Mouse (Mus musculus): ENCODE data around the gene Nip7. TPM values are rescaled to one million over a fixed set of nuclear protein-coding genes. Genes with fewer than 3 reads are reported as not detected.
A peak's percentile ranks its signal among the peaks of the same experiment; 100 is the strongest.

Nip7 gene
- polyA plus RNA-seq, 1 experiment, result 81.4 TPM

GRCm38 (mm10) chr8:107073706-107074105 is 17.0 kb downstream of the Nip7 start:
- Histone ChIP-seq H3K36me3 (ENCODE audit: control insufficient read depth, insufficient read depth) (peaks cover 33% of the 10 kb centered on the region), H3K4me2 (ENCODE audit: low read depth) (no peak overlapping the region), H3ac (ENCODE audit: control insufficient read depth, insufficient read length) (no peak overlapping the region), H3K27me3 (ENCODE audit: control insufficient read depth, insufficient read depth, insufficient read length) (no peaks in the 10 kb centered on the region), H3K79me2 (ENCODE audit: control insufficient read depth, insufficient read depth) (no peaks in the 10 kb centered on the region), H3K4me3 (no peak overlapping the region)
- TF ChIP-seq MYOG (IDR thresholded peaks at IDR 0.05; ENCODE audit: control insufficient read depth in 1 of 3, insufficient read depth in 1 of 3, insufficient read length in 2 of 3, low read depth in 2 of 3) (no peak), USF1 (IDR thresholded peaks at IDR 0.05; ENCODE audit: low read depth) (no peak), REST (IDR thresholded peaks at IDR 0.05; ENCODE audit: insufficient read depth, insufficient read length) (no peak), MYOD1 (IDR thresholded peaks at IDR 0.05; ENCODE audit: control insufficient read depth in 1 of 3, insufficient read length in 2 of 3, low read depth in 2 of 3) (no peak), MAX (IDR thresholded peaks at IDR 0.05; ENCODE audit: low read depth) (no peak), POLR2A (IDR thresholded peaks at IDR 0.05; ENCODE audit: insufficient read length, low read depth) (no peak)

- TF ChIP-seq MAX (IDR thresholded peaks at IDR 0.05; ENCODE audit: low read depth), result no peak
- TF ChIP-seq POLR2AphosphoS2 (IDR thresholded peaks at IDR 0.05; ENCODE audit: insufficient read length, low read depth), result peak; percentile 42
- peak; percentile 22 to 87 (median 61) for TF ChIP-seq MYOG (IDR thresholded peaks at IDR 0.05; ENCODE audit: control insufficient read depth in 1 of 3, insufficient read depth in 1 of 3, insufficient read length in 2 of 3, low read depth in 2 of 3)
- TF ChIP-seq TCF3 (IDR thresholded peaks at IDR 0.05; ENCODE audit: insufficient read length, low read depth), result no peak
- TF ChIP-seq REST (IDR thresholded peaks at IDR 0.05; ENCODE audit: insufficient read depth, insufficient read length), result no peak
- TF ChIP-seq E2F4 (IDR thresholded peaks at IDR 0.05; ENCODE audit: insufficient read depth), result no peak
- no peak for TF ChIP-seq POLR2A (IDR thresholded peaks at IDR 0.05; ENCODE audit: insufficient read length, low read depth)
- no peak for TF ChIP-seq USF1 (IDR thresholded peaks at IDR 0.05; ENCODE audit: low read depth)
- TF ChIP-seq TCF12 (IDR thresholded peaks at IDR 0.05; ENCODE audit: insufficient read depth, poor library complexity, severe bottlenecking), result peak; percentile 7
- no peak for TF ChIP-seq CEBPB (IDR thresholded peaks at IDR 0.05; ENCODE audit: insufficient read depth, poor library complexity, severe bottlenecking)
- TF ChIP-seq MYOD1 (IDR thresholded peaks at IDR 0.05; ENCODE audit: control insufficient read depth in 1 of 3, insufficient read length in 2 of 3, low read depth in 2 of 3), result peak in 2 of 3 experiments; percentile 35 to 75
- no peak for TF ChIP-seq SRF (IDR thresholded peaks at IDR 0.05; ENCODE audit: control insufficient read depth, insufficient read length, low read depth)
- Histone ChIP-seq H3ac (ENCODE audit: control insufficient read depth, insufficient read length) (no peak overlapping the region), H3K4me3 (no peak overlapping the region), H3K27me3 (ENCODE audit: control insufficient read depth, insufficient read depth, insufficient read length) (no peaks in the 10 kb centered on the region), H3K36me3 (ENCODE audit: control insufficient read depth, insufficient read depth) (peaks cover 34% of the 10 kb centered on the region), H3K4me2 (ENCODE audit: low read depth) (no peak overlapping the region), H3K79me2 (ENCODE audit: control insufficient read depth, insufficient read depth) (no peaks in the 10 kb centered on the region)
Observed at GRCm38 (mm10) chr8:107074128-107074527, 17.5 kb downstream of the Nip7 start.

- TF ChIP-seq MYOD1 (IDR thresholded peaks at IDR 0.05; ENCODE audit: control insufficient read depth in 1 of 3, insufficient read length in 2 of 3, low read depth in 2 of 3) (no peak), SRF (IDR thresholded peaks at IDR 0.05; ENCODE audit: control insufficient read depth, insufficient read length, low read depth) (no peak), REST (IDR thresholded peaks at IDR 0.05; ENCODE audit: insufficient read depth, insufficient read length) (no peak), MYOG (IDR thresholded peaks at IDR 0.05; ENCODE audit: control insufficient read depth in 1 of 3, insufficient read depth in 1 of 3, insufficient read length in 2 of 3, low read depth in 2 of 3) (no peak), POLR2A (IDR thresholded peaks at IDR 0.05; ENCODE audit: insufficient read length, low read depth) (no peak), USF1 (IDR thresholded peaks at IDR 0.05; ENCODE audit: low read depth) (no peak), E2F4 (IDR thresholded peaks at IDR 0.05; ENCODE audit: insufficient read depth) (no peak), MAX (IDR thresholded peaks at IDR 0.05; ENCODE audit: low read depth) (no peak), TCF12 (IDR thresholded peaks at IDR 0.05; ENCODE audit: insufficient read depth, poor library complexity, severe bottlenecking) (no peak), TCF3 (IDR thresholded peaks at IDR 0.05; ENCODE audit: insufficient read length, low read depth) (no peak), CEBPB (IDR thresholded peaks at IDR 0.05; ENCODE audit: insufficient read depth, poor library complexity, severe bottlenecking) (no peak), POLR2AphosphoS2 (IDR thresholded peaks at IDR 0.05; ENCODE audit: insufficient read length, low read depth) (no peak)
- Histone ChIP-seq H3ac (ENCODE audit: control insufficient read depth, insufficient read length) (no peak overlapping the region), H3K79me2 (ENCODE audit: control insufficient read depth, insufficient read depth) (no peaks in the 10 kb centered on the region), H3K36me3 (ENCODE audit: control insufficient read depth, insufficient read depth) (peaks cover 40% of the 10 kb centered on the region), H3K4me2 (ENCODE audit: low read depth) (no peak overlapping the region), H3K4me3 (no peak overlapping the region), H3K27me3 (ENCODE audit: control insufficient read depth, insufficient read depth, insufficient read length) (no peaks in the 10 kb centered on the region)
Observed at GRCm38 (mm10) chr8:107076239-107076888, 19.7 kb downstream of the Nip7 start.

GRCm38 (mm10) chr8:107085358-107085757 is 28.7 kb downstream of the Nip7 start:
- peaks cover 31% of the 10 kb centered on the region for H3K36me3 ChIP-seq (ENCODE audit: control insufficient read depth, insufficient read depth)
- peaks cover 16% of the 10 kb centered on the region for H3K79me2 ChIP-seq (ENCODE audit: control insufficient read depth, insufficient read depth)
- no peak for TF ChIP-seq CEBPB (IDR thresholded peaks at IDR 0.05; ENCODE audit: insufficient read depth, poor library complexity, severe bottlenecking)
- TF ChIP-seq TCF3 (IDR thresholded peaks at IDR 0.05; ENCODE audit: insufficient read length, low read depth), result no peak
- TF ChIP-seq SRF (IDR thresholded peaks at IDR 0.05; ENCODE audit: control insufficient read depth, insufficient read length, low read depth), result no peak
- TF ChIP-seq REST (IDR thresholded peaks at IDR 0.05; ENCODE audit: insufficient read depth, insufficient read length), result no peak
- TF ChIP-seq POLR2AphosphoS2 (IDR thresholded peaks at IDR 0.05; ENCODE audit: insufficient read length, low read depth), result no peak
- TF ChIP-seq POLR2A (IDR thresholded peaks at IDR 0.05; ENCODE audit: insufficient read length, low read depth), result no peak
- no peak for TF ChIP-seq MAX (IDR thresholded peaks at IDR 0.05; ENCODE audit: low read depth)
- no peak for TF ChIP-seq TCF12 (IDR thresholded peaks at IDR 0.05; ENCODE audit: insufficient read depth, poor library complexity, severe bottlenecking)
- TF ChIP-seq MYOD1 (IDR thresholded peaks at IDR 0.05; ENCODE audit: control insufficient read depth in 1 of 3, insufficient read length in 2 of 3, low read depth in 2 of 3), result no peak
- TF ChIP-seq USF1 (IDR thresholded peaks at IDR 0.05; ENCODE audit: low read depth), result no peak
- no peak for TF ChIP-seq MYOG (IDR thresholded peaks at IDR 0.05; ENCODE audit: control insufficient read depth in 1 of 3, insufficient read depth in 1 of 3, insufficient read length in 2 of 3, low read depth in 2 of 3)
- no peak for TF ChIP-seq E2F4 (IDR thresholded peaks at IDR 0.05; ENCODE audit: insufficient read depth)
- H3K4me2 ChIP-seq (ENCODE audit: low read depth), result no peak overlapping the region
- H3K4me3 ChIP-seq, result no peak overlapping the region
- H3ac ChIP-seq (ENCODE audit: control insufficient read depth, insufficient read length), result no peak overlapping the region
- no peaks in the 10 kb centered on the region for H3K27me3 ChIP-seq (ENCODE audit: control insufficient read depth, insufficient read depth, insufficient read length)

All from myocyte (in vitro differentiated cells).